Mouse (Mus musculus): ENCODE measurements at regions not wholly inside any gene's neighbourhood (a gene's known extent, or its start where the extent isn't known, plus 50 kb on each side); places are given as distances from the start of the nearest gene placed in this dataset.

GRCm38 (mm10) chr17:43190016-43190415 lies 80.1 kb upstream of the Adgrf1 start:
- TF ChIP-seq CTCF (IDR thresholded peaks at IDR 0.05; ENCODE audit: extremely low read depth, insufficient read depth, insufficient read length, insufficient replicate concordance) (no peak), POLR2A (IDR thresholded peaks at IDR 0.05; ENCODE audit: low read depth, low read length) (no peak)
